Mouse (Mus musculus) large intestine, adult 2 months (tissue): ENCODE data around the gene Acp5. TPM values are rescaled to one million over a fixed set of nuclear protein-coding genes. Genes with fewer than 3 reads are reported as not detected.
"Not testable (repeated sequence)": the region's sequence is repeated elsewhere in the genome, so short reads cannot be mapped to it uniquely, and the experiment has no call there.

Experiments
- DNase-seq: peaks from one replicate; pipeline ENCODE4 v3.0.0-alpha.2; 2012; ENCODE audit warnings: low read depth, low spot score
- WGBS: fragments of 180-500 bp; shearing (Covaris S2); methylation state at CpG from one replicate; pipeline ENCODE4 v1.1.7; 2018; 5-methylcytosine and 5-hydroxymethylcytosine counted together
- polyA plus RNA-seq: library from polyadenylated mRNA; depleted of rRNA; stranded (reverse); fragments of >200 nt; gene quantifications from 2 replicates; pipeline ENCODE4 v1.2.3, GENCODE M21; 2012; rRNA removed

The Acp5 gene
- 233 and 244 TPM in 2 replicates for polyA plus RNA-seq

DNA sequence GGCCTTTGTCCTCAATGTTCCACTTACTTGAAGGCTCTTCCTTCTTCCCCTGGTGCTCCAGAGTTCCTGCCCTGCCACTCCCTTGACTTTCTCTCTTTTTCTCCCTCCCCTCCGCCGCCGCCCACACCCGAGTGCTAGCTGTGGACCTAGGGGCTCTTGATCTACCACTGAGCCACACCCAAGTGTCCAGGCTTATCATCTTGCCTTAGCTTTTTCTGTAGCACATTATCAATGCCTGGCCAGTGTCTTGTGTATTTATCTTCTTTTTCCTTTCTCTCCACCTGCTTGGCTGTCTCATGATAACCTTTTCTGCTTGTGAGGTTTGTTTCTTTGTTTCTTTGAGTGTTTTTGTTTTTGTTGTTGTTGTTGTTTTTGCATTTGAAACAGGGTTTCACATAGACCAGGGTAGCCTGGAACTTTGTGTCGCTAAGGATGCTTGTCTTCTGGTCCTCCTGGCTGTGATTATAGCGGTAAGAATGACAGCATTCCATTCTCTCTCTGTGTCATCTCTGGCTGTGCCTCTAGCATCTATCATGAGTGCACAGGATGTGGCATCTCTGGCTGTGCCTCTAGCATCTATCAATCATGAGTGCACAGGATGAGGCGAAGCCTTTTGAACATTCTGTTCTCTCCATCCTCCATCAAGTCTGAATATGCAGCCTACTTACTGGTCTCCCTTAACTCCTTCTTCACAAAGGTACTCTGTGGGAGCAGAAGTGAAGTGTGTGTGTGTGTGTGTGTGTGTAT, at the start of gene Acp5:
Gene Acp5, minus strand, starts transcription at position 68 of the 747 bp plus-strand sequence.
- DNase-seq, result no peak
- WGBS, result 59% methylated on average over 7 of the region's 7 CpGs

GRCm38 (mm10) chr9:22172318-22172717, 36.8 kb upstream of the Acp5 start:
- no peak for DNase-seq
- 86% methylated on average over 4 of the region's 4 CpGs for WGBS

DNA sequence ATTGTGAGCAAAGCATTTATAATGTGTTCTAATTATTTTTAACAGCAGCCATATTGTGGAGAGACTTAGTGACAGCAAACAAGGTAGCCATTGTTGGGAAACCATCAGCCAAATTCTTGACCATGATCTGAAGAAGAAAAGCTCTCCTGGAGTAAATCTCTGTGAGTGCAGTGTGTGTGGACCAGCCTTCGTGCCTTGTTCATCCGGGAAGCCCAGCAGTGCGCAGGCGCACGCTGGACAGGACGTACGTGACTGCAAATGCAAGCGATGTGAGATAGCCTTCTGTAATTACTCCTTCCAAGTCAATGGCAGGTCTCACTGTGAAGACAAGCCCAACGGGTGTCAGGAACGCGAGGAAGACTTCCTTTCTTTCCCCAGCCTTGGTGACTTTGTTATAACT, 33.8 kb upstream of the Acp5 start:
- WGBS, result 95% methylated on average over 11 of the region's 11 CpGs
- no peak for DNase-seq

GRCm38 (mm10) chr9:22167751-22168150, 32.2 kb upstream of the Acp5 start:
- WGBS, result 98% methylated on average over 4 of the region's 4 CpGs
- DNase-seq, result no peak

DNA sequence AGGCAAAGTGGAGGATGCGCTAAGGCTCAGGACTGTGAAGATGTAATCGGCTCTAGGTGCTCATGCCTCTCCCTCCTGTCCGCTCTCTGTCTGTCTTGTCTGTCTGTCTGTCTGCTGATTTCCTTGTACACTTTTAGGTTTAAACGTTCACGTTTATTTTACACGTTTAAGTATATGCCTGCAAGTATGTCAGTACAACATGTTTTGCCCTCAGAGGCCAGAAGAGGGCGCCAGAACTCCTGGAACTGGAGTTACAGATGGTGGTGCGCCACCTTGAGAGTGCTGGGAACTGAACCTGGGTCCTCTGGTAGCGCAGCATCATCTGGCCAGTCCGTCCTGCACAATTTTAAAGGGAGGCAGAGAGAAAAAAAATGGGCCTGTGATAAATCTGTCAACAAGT, 31.2 kb upstream of the Acp5 start:
- WGBS, result 90% methylated on average over 10 of the region's 10 CpGs
- DNase-seq, result no peak

DNA sequence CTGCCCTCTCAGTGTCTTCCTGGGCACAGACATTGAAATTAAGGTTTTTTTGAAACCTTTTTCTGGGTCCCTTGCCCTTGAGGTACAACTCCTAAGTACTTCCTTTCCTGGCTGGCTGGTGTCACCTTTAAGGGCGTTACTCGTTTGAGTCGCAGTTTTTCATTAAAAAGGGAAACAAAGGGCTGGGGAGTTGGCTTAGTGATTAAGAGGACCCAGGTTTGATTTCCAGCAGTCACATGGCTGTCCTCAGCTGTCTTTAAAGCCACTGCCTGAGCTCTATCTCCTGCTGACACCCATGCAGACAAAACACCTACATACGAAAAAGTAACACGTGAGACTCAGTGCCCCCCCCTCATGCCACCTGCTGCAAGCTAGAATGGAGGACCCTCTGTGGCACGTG, 30.5 kb upstream of the Acp5 start:
- WGBS, result 64% methylated on average over 6 of the region's 6 CpGs
- no peak for DNase-seq

DNA sequence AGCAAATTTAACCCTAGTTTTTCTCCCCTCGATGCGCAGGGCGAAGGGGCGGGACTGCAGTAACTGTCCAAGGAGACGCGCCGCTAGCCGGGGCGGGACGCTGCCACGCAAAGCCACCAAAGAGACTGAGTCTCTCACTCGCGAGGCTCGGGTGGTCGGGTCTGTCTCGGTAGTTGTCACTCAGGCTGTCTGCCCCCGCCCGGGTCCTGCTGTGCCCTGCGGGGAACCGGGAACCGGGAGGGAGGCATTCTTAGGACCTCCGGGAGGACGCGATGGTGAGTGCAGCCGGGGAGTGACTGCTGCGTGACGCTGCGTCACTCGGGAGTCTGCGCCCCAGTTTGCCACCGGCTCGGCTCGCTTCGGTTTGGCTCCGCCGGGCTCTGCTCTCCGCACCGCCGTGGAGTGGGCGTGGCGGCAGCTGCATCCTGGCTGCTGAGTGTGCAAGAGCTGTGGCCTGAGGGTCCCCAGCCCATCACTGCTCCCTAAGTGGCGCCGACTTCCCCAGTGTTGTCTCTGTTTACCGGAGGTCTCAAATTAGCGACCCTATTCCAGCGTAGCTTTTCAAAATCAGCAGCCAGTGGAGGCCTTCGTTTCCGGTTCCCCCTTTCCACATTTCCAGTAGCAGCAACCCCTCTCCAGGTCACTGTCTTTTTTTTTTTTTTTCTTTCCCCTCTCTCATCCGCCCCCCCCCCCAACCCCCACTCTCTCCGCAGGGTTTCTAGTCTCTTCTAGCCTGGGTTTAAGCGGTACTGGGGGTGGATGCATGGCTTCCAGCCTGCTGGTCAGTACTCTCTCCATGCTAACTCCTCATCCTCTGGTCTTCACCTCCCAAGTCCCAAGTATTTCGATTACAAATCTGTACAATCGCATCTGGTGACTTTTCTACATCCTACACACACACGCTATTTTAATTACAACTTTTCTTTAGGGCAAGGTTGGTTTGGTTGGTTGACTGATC, 29.5 kb upstream of the Acp5 start:
- no peak for DNase-seq
- WGBS, result 8% methylated on average over 53 of the region's 54 CpGs

DNA sequence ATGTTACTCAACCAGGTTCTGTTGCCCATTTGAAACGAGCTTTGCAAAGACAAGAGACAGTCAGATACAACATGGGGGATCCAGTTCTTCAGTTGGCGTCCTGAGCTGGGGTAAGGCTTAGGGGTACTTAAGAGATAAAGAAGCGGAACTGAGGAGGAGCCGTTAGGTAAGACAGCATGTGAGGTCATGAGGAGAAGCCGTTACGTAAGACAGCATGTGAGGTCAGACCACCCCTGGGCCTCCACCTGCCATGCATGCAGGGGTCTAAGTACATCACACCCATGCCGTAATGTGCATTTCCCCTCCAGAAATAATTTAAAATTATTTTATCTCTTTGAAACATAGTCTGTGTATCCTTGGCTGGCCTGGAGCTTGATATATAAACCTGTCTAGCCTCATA, 27.4 kb upstream of the Acp5 start:
- 91% methylated on average over 7 of the region's 7 CpGs for WGBS
- no peak for DNase-seq

GRCm38 (mm10) chr9:22162305-22162704, 26.8 kb upstream of the Acp5 start:
- 59% methylated on average over 9 of the region's 9 CpGs for WGBS
- no peak for DNase-seq

GRCm38 (mm10) chr9:22161299-22161698, 25.8 kb upstream of the Acp5 start:
- 54% methylated on average over 6 of the region's 6 CpGs for WGBS
- no peak for DNase-seq

DNA sequence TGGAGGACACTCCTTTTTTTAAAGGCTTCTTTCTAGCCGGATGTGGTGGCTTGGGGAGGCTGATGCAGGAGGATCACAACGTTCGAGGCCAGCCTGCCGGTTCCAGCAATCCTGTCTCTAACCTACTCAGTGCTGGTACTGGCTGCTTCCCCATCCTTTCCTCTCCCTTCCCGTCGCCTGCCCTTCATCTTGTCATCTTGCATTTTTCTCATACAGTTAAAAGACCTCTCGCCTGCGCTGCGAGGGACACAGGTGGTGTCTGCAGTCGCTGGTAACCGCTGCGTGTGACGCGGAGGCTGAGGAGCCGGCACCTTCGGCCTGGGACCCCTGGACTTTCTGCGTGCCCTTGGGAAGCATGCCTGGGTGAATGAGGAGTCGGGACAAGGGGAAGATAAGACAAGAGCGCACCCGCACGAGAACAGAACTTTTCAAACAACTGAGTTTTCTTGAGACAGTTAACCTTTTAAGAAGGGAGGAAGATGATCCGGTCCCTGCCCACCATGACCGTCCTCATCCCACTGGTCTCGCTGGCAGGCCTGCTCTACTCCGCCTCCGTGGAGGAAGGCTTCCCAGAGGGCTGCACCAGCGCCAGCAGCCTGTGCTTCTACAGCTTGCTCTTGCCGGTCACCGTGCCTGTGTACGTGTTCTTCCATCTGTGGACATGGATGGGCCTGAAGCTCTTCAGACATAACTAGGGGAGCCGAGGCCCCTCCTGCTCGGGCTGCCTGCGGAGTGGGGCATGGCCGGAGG, 22.2 kb upstream of the Acp5 start:
- 79% methylated on average over 34 of the region's 34 CpGs for WGBS

DNA sequence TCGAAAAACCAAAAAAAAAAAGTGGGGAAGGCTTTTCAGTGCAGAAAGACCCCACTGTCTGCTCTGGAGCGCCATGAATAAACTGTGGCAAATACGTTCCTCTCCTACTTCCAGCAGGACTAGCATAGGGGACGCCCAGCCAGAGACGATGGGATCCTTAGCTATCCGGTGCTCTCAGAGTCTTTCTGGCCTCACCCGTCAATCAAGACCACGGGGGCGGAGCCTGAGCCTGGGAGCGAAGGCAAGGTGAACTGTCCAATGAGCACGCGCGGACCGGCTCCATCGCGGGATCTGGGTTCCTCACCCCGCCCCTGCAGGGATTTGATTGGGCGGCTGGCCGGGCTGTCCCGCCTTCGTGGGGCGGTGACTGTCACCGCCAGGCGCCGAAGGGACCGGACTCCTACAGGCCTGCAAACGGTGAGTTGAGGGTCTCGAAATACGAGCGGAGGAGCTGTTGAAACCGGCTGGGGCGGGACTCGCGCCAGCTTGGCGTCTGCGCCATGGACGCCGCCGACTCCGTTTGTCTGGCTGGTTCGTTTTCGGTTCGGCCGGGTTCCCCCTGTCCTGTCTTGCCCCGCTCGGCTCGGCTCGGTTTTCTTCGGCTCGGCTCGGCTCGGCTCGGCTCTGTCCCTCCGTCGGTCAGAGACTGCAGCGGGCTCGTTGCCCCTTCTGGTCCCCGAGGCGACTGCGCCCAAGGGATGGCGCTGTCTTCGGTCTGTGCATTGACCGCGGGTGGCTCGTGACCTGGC, 21.2 kb upstream of the Acp5 start, which contains the start of gene Pigyl:
Gene Pigyl, plus strand, starts transcription at position 350 of the 749 bp plus-strand sequence.
- WGBS, result 1% methylated on average over 65 of the region's 65 CpGs
- DNase-seq, result peak; percentile 99

More for the DNA sequence above, 22.2 kb upstream of the Acp5 start:
- DNase-seq, result no peak

GRCm38 (mm10) chr9:22155614-22156013, 20.1 kb upstream of the Acp5 start:
- 13% methylated on average over 10 of the region's 10 CpGs for WGBS
- no peak for DNase-seq

- WGBS, result 94% methylated on average over 3 of the region's 3 CpGs
Measured at GRCm38 (mm10) chr9:22153810-22154209, 18.3 kb upstream of the Acp5 start.

DNA sequence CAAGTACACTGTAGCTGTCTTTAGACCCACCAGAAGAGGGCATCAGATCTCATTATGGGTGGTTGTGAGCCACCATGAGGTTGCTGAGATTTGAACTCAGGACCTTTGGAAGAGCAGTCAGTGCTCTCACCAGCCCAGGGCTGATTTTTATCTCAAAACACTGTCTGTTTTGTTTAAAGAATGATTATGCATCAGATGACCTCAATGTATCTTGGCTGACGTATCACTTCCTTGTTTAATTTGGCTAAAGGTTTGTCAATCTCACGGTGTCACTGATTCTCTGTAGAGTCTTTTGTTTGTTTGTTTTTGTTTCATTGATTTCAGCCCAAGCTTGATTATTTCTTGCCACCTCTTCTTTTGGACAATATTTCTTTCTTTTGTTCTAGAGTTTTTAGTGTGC, 15.4 kb upstream of the Acp5 start:
- 16% methylated on average over 2 of the region's 2 CpGs for WGBS
- no peak for DNase-seq

More at GRCm38 (mm10) chr9:22153810-22154209, 18.3 kb upstream of the Acp5 start:
- no peak for DNase-seq

DNA sequence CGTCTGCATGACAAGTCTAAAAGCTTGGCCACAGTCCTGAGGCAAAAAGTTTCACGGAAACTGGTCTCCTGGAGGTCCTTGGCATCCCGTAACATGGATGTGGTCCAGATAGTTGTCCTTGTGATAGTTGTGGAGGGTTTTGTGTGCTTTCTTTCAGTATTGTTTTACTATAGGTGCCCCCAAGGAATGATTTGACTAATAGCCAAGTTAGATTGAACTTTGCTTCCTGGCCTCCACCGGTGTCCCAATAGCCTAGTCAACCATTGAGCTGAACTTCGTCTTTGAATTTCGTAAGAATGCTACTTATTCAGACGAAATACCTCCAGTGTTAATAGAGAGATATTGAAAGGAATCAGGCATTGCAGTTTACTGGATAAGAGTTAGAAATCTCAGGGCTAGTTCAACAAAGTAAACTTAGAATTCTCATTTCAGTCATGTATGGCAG, 14.8 kb upstream of the Acp5 start:
- DNase-seq, result not testable (repeated sequence)

DNA sequence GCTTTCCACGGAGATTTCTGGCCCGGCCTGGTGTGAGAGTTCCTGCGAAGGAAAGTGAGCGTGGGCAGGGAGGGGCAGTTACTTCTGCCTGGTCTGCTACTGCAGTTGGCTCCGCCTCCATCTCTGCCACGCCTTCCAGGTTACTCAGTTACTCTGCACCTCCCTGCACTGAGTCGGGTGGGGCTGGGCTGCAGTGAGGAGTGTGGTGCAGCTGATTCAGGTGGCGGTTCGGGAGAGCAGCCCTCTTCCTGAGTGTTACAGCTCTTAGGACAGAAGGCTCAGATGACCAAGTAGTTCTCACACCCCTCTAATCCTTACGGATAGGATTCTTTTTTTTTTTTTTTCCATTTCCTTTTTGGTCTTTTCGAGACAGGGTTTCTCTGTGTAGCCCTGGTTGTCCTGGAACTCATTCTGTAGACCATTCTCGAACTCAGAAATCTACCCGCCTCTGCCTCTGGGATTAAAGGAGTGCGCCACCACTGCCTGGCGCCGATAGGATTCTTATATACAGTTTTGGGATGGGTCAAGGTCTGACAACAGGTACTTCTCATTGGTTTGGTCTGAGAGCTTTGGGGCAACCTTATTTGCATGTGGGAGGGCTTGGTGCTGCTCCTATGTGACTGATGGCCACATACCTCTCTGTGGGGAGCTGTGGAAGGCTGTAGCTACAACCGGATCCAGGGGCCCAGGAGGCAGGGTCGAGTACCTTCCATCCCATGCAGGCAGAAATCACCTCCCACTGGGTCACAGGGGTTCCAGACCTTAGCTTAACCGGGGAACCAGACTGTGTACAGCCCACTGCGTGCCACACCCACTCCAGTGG, 14.1 kb upstream of the Acp5 start:
- WGBS, result 58% methylated on average over 20 of the region's 20 CpGs
- DNase-seq, result no peak

More for the DNA sequence above, 14.8 kb upstream of the Acp5 start:
- WGBS, result 75% methylated on average over 7 of the region's 7 CpGs

GRCm38 (mm10) chr9:22144304-22144965, 8.9 kb upstream of the Acp5 start:
- DNase-seq, result no peak
- 80% methylated on average over 8 of the region's 8 CpGs for WGBS
